Mouse (Mus musculus): ENCODE results near the gene Slco2a1. TPM values are rescaled to one million over a fixed set of nuclear protein-coding genes. Genes with fewer than 3 reads are reported as not detected.

The Slco2a1 gene
- polyA plus RNA-seq, 1 experiment: 84.7 TPM

DNA sequence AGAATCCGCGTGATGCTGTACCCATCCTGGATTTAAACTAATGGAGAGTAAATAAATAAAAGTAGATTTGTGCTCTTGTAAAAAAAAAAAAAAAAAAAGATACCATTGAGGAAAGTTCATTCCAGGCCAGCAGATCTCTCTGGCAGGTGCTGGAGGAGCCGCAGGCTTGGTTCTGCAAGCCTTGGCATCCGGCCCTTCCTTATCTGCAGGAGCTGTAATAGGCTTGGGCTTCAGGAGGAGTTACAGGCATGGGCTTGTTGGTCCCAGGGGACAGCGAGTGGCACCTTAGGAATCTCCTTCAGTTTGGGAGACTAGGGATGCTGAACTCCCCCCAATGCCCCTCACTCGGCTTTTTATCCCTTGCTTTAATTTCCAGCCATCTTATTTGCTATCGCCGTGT lies 80.3 kb downstream of the Slco2a1 start:
- Histone ChIP-seq H3K4me3 (ENCODE audit: low read depth, low read length) (no peak overlapping the region), H3K36me3 (ENCODE audit: control insufficient read depth, insufficient read depth, low read length) (peaks cover 6% of the 10 kb centered on the region; the same call in 1 of the 2 replicates), H3K4me1 (ENCODE audit: control insufficient read depth, insufficient read depth, insufficient read length, low read length) (peaks cover 3% of the 10 kb centered on the region; the same call in 1 of the 2 replicates), H3K27me3 (ENCODE audit: control insufficient read depth, insufficient read depth, low read length) (no peaks in the 10 kb centered on the region), H3K27ac (ENCODE audit: insufficient read depth, low read depth, low read length) (no peak overlapping the region)
- WGBS: 37% methylated on average over 8 of the region's 8 CpGs
- TF ChIP-seq POLR2A (IDR thresholded peaks at IDR 0.05; ENCODE audit: low read depth, low read length) (no peak), CTCF (IDR thresholded peaks at IDR 0.05; ENCODE audit: extremely low read depth, insufficient read length, insufficient replicate concordance, low read depth, low read length) (no peak)

DNA sequence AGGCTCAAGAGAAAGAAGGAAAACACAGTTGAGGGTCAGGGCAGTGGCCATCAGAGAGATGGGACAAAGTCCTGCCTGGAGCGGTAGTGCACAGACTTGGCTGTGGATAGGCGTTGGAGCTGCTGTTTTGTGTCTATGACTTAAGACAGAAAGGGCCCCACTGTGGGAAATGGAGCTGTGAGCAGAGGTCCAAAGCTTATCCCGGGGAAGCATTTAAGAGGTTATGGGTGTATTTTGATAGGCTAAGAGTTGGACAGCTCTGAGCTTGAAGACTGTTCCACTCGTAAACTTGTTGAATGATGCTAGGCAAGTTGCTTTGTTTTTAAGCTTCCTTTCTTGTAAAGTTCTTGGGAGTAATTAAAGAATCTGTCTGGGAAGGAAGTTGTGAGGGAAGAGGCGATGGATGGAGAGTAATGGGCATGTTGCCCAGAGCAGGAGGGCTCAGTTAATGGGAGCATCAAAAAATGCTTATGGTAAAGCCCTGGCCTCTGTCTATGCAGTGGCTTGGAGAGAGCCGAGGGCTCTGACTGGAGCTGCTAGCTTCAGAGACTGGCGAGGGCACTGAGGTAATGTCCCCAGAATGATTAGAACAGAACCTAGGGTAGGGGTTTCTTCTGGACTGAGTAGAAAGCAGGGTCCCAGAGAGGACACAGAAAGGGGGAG lies 83.2 kb downstream of the Slco2a1 start:
- Histone ChIP-seq H3K36me3 (ENCODE audit: control insufficient read depth, insufficient read depth, low read length) (peaks cover 8% of the 10 kb centered on the region; the same call in 1 of the 2 replicates), H3K27me3 (ENCODE audit: control insufficient read depth, insufficient read depth, low read length) (no peaks in the 10 kb centered on the region), H3K4me3 (ENCODE audit: low read depth, low read length) (no peak overlapping the region), H3K4me1 (ENCODE audit: control insufficient read depth, insufficient read depth, insufficient read length, low read length) (peaks cover 3% of the 10 kb centered on the region; the same call in 1 of the 2 replicates), H3K27ac (ENCODE audit: insufficient read depth, low read depth, low read length) (no peak overlapping the region)
- 67% methylated on average over 7 of the region's 7 CpGs for WGBS
- TF ChIP-seq CTCF (IDR thresholded peaks at IDR 0.05; ENCODE audit: extremely low read depth, insufficient read length, insufficient replicate concordance, low read depth, low read length) (no peak), POLR2A (IDR thresholded peaks at IDR 0.05; ENCODE audit: low read depth, low read length) (no peak)

DNA sequence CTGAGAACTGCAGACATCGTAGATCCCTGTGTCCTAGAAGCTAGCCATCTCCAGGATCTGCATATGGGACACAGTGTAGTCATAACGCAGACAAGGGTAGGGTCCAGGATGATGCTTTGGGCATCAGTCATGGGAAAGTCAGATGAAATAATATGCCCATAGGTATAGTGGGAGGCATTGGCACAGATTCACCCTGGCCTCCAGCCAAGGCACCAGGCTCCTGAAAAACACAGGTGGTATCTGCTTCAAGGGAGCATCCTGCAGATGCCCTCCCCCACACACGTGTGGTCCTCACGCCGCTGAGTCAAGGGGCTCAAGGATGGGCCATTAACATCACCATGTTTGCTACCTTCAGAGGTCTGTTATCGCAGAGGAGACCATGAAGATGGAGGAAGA lies 83.7 kb downstream of the Slco2a1 start:
- no peak for TF ChIP-seq POLR2A (IDR thresholded peaks at IDR 0.05; ENCODE audit: low read depth, low read length)
- TF ChIP-seq CTCF (IDR thresholded peaks at IDR 0.05; ENCODE audit: extremely low read depth, insufficient read length, insufficient replicate concordance, low read depth, low read length): no peak
- H3K27me3 ChIP-seq (ENCODE audit: control insufficient read depth, insufficient read depth, low read length): no peaks in the 10 kb centered on the region
- 92% methylated on average over 6 of the region's 6 CpGs for WGBS
- H3K27ac ChIP-seq (ENCODE audit: insufficient read depth, low read depth, low read length): no peak overlapping the region
- H3K4me3 ChIP-seq (ENCODE audit: low read depth, low read length): no peak overlapping the region
- H3K36me3 ChIP-seq (ENCODE audit: control insufficient read depth, insufficient read depth, low read length): peaks cover 8% of the 10 kb centered on the region; the same call in 1 of the 2 replicates
- H3K4me1 ChIP-seq (ENCODE audit: control insufficient read depth, insufficient read depth, insufficient read length, low read length): peaks cover 6% of the 10 kb centered on the region; the same call in 1 of the 2 replicates

DNA sequence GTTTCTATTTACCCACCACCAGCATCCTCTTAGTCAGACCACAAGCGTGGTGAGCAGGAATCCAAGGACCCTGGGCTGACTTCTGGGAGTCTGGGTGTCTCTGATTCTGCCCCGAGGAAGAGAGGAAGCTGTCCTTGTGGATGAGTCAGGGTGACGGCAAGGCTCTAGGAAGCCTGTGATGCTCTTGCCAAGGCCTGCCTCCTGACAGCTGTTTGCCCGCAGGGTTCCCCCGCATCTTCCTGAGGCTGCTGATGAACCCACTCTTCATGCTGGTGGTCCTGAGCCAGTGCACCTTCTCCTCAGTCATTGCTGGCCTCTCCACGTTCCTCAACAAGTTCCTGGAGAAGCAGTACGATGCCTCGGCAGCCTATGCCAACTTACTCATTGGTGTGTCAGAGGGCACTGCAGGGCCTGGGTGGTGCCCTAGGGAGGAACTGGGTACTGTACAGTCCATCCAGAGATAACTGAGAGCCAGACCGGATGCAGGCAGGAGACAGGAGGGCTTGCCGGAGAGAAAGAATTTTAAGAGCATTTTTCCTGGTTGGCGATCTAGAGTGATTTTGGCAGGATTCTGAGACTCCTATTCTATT lies 84.5 kb downstream of the Slco2a1 start:
- H3K36me3 ChIP-seq (ENCODE audit: control insufficient read depth, insufficient read depth, low read length): peaks cover 8% of the 10 kb centered on the region; the same call in 1 of the 2 replicates
- WGBS: 79% methylated on average over 11 of the region's 11 CpGs
- no peak overlapping the region for H3K27ac ChIP-seq (ENCODE audit: insufficient read depth, low read depth, low read length)

DNA sequence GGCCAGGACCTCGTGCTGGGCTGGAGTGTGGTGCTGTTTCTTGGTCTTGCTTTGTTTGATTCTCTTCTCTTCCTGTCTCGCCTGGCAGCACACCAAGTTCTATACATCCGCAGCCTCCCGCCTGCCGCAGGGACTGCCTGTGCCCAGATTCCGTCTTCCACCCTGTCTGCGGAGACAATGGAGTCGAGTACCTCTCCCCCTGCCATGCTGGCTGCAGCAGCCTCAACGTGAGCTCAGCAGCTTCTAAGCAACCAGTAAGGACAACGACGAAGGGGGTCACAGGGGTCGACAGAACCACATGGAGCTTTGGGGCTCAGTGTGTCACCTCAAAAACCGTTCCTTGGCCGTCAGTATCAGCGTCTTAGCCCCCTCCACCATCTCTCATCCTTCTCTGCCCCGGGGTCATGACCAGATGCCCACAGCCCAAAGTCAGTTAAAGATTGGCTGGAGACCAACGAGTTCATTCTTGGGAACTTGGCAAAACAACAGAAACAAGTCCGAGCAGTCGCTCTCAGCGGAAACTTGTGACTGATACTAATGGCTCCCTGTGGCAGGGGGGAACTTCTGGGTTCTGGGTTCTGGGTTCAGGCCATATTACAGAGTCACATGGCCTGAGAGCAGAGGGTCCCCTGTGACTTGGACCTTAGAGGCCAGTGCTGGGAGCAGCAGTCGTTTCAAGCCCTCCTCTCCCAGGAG lies 88.5 kb downstream of the Slco2a1 start:
- Histone ChIP-seq H3K4me3 (ENCODE audit: low read depth, low read length) (no peak overlapping the region), H3K4me1 (ENCODE audit: control insufficient read depth, insufficient read depth, insufficient read length, low read length) (peaks cover 20% of the 10 kb centered on the region; the same call in 1 of the 2 replicates), H3K27ac (ENCODE audit: insufficient read depth, low read depth, low read length) (no peak overlapping the region), H3K36me3 (ENCODE audit: control insufficient read depth, insufficient read depth, low read length) (peaks cover 9% of the 10 kb centered on the region), H3K27me3 (ENCODE audit: control insufficient read depth, insufficient read depth, low read length) (no peaks in the 10 kb centered on the region)
- TF ChIP-seq CTCF (IDR thresholded peaks at IDR 0.05; ENCODE audit: extremely low read depth, insufficient read length, insufficient replicate concordance, low read depth, low read length) (no peak), POLR2A (IDR thresholded peaks at IDR 0.05; ENCODE audit: low read depth, low read length) (no peak)
- 81% methylated on average over 21 of the region's 21 CpGs for WGBS

More for the DNA sequence above, 84.5 kb downstream of the Slco2a1 start:
- Histone ChIP-seq H3K4me1 (ENCODE audit: control insufficient read depth, insufficient read depth, insufficient read length, low read length) (peaks cover 10% of the 10 kb centered on the region; the same call in 1 of the 2 replicates), H3K27me3 (ENCODE audit: control insufficient read depth, insufficient read depth, low read length) (no peaks in the 10 kb centered on the region), H3K4me3 (ENCODE audit: low read depth, low read length) (no peak overlapping the region)
- no peak for TF ChIP-seq CTCF (IDR thresholded peaks at IDR 0.05; ENCODE audit: extremely low read depth, insufficient read length, insufficient replicate concordance, low read depth, low read length)
- no peak for TF ChIP-seq POLR2A (IDR thresholded peaks at IDR 0.05; ENCODE audit: low read depth, low read length)

DNA sequence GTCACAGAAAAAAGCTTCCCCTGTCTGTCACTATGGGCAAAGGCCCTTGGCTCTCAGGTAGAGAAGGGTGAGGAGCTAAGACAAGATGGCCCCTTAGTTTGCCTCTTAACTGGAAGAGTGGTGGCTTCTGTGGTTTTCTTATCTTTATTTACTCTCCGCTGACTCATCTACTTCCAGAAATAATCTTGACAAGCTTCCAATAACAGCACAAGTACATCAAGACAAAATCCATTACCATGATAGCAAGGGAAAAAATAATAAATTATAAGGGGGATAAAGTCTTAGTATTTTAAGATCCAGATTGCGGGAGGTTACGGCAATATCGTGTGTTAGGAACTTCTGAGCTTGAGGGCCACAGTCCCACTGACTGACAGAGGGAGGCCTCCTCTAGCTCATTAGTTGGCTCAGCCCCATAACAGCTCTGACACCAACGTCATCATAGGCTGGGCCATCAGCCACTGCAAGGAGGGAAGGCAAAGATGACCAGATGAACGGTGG lies 89.7 kb downstream of the Slco2a1 start:
- H3K4me3 ChIP-seq (ENCODE audit: low read depth, low read length): no peak overlapping the region
- peaks cover 11% of the 10 kb centered on the region for H3K36me3 ChIP-seq (ENCODE audit: control insufficient read depth, insufficient read depth, low read length)
- 23% methylated on average over 6 of the region's 6 CpGs for WGBS
- no peak overlapping the region for H3K27ac ChIP-seq (ENCODE audit: insufficient read depth, low read depth, low read length)
- H3K27me3 ChIP-seq (ENCODE audit: control insufficient read depth, insufficient read depth, low read length): no peaks in the 10 kb centered on the region
- TF ChIP-seq POLR2A (IDR thresholded peaks at IDR 0.05; ENCODE audit: low read depth, low read length): no peak
- no peak for TF ChIP-seq CTCF (IDR thresholded peaks at IDR 0.05; ENCODE audit: extremely low read depth, insufficient read length, insufficient replicate concordance, low read depth, low read length)
- H3K4me1 ChIP-seq (ENCODE audit: control insufficient read depth, insufficient read depth, insufficient read length, low read length): peaks cover 17% of the 10 kb centered on the region; the same call in 1 of the 2 replicates
